Mouse (Mus musculus): ENCODE data around the gene Fastk.

Fastk gene

DNA sequence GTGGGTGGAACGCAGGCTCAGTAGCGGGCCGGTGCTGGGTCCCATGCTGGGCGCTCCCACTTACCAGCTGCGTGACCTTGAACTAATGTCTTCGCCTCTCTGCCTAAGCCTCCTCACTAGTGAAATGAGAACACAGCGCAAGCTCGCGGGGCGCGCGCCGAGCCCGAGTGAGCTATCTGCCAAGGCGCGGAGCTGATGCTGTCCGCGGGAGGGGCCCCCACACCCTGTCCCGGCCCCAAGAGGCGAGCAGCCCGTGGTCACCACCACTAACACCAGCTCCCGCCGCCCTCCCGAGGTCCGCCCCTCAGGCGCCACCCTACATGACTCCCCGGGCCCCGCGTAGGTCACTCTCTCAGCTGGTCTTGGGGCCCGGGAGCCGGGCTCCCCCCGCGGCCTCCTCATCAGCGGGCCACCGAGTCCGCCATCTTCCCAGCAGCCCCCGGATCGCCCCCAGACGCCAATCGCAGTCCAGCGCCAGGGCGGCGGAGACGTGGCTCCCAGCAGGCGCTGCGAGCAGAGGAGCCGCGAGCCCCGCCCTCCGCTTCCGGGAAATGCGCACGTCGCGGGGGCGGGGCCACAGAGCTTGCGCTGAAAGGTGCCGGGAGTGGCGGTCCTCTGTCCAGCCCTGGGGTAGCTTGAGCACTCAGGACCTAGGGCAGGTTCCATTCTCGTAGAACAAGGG, at the start of gene Fastk:
Gene Fastk (minus strand): TSS at position 542 of the 682 bp plus-strand sequence.
- peak; percentile 96 for DNase-seq

DNA sequence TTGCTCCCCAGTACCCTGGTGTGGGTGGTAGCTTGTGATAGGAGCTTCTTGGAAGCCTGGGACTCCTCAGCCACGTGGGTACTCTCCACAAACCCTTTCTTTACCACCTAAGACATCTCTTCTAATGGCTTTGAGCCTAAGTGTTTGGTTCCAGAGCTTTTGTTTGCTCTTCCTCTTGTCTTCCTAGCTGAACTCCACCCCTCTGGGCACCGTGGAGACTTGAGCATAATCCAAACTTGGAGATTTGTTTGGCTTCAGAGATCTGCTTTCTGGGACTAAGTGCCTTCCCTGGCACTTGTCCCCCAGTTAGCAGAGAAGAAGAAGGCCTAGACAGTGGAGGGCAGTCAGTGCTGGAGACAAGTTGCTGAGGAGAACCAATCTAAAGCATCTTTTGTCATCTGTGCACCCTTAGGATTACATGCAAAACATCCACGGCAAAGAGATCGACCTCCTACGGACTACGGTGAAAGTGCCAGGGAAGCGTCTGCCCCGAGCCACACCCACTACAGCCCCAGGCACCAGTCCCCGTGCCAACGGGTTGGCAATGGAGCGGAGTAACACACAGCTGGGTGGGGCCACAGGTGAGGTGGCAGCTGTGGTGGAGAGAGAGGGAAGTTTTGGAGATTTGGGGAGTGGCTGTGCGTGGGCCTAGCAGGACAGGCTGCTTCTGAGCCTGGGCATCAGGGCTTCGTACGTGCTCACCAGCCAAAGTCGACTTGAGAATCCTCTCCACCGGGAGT, 47.6 kb upstream of the Fastk start:
- DNase-seq = no peak

DNA sequence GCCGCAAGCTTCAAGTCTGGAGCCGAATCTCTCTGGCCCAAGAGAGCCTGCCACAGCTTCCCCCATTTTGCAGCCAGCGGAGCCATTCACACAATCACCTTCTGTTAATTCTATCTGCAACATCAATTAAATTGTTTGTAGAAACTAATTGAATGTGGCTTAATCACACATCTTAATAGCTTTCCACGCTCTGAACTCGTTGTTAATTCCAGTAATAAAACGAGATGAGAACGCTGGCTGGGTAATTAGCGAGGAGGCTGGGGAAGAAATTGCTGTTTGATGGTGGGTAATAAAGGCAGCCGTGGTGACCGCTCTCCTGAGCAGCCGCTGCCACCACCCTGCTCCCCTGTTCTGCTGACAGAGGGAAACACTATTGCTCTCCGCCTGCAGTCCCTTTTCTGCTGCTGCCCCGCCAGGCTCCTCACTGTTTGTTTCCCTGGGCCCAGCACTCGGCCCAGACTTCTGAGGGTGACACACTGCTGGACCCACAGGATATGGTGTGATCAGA, 45.4 kb upstream of the Fastk start:
- DNase-seq = no peak

DNA sequence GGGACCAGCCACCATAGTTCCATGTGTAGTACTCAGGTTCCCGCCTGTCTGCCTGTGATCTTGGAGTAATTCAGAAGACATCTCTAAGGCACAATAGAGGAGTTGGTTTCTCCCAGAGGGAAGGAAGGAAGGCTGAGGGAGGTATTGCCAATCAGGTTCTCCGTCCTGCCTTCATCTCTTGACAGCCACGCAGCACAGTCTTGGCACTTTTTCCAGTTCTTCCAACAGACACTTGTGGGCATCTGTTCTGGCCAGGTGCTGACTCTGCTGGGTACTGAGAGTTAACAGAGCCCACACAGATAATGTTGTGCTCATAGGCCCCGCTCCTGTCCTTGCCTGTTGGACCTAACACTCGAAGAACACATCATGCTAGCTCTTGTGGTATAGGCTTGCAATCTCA, 41.7 kb upstream of the Fastk start:
- no peak for DNase-seq

DNA sequence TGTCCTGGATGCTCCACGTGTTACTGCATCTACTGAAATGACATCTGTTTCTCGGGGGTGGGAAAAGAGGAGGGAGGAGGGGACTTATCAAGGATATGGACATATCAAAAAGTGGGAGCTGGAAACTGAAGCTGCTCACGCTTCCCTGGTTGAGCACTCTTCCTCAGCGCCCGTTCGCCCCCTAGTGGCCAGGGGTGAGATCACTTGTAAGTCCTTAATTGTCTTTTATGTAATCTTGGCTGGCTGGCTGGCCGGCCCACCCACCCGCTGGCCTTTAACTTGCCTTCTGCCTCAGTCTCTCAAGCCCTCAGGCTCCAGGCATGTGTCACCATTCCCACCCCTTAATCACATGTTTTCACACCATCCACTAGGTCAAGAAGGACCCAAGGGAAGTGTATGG, 41.0 kb upstream of the Fastk start:
- DNase-seq = peak; percentile 90

DNA sequence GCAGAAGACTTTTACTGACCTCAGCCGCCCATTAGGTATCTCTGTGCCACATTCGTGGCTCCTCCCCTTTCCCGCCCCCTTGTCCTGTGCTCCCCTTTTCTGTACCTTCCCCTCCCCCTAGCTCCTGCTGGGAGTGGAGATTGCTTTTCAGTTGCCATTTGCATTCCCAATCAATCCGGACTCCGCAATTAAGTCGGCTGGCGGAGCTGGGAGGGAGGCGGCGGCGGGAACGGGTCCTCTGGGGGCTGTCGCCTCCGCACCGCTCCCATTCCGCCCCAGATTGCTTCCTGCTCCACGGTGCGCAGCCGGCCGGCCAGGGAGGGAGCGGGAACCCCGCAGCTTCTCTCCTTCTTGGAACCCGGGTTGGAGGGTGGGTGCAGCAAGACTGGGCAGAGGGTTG, 39.9 kb upstream of the Fastk start:
- peak; percentile 56 for DNase-seq

DNA sequence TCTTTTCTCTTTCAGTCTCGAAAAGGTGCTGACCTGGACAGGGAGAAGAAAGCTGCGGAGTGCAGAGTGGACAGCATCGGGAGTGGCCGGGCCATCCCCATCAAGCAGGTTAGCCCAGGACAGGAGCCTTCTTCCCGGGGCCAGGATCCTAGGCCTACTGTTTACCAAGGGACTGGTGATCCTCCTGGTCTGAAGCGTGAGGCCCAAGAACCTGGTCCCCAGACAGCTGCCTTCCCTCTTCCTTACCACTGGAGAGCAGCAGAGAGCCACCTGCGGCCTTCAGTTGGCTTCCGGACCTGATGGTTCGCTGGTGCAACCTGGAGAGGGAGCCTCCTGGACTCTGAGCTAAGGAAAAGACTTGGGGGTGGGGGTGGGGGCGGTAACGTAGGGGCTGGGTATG, 38.2 kb upstream of the Fastk start:
- DNase-seq = peak; percentile 86

DNA sequence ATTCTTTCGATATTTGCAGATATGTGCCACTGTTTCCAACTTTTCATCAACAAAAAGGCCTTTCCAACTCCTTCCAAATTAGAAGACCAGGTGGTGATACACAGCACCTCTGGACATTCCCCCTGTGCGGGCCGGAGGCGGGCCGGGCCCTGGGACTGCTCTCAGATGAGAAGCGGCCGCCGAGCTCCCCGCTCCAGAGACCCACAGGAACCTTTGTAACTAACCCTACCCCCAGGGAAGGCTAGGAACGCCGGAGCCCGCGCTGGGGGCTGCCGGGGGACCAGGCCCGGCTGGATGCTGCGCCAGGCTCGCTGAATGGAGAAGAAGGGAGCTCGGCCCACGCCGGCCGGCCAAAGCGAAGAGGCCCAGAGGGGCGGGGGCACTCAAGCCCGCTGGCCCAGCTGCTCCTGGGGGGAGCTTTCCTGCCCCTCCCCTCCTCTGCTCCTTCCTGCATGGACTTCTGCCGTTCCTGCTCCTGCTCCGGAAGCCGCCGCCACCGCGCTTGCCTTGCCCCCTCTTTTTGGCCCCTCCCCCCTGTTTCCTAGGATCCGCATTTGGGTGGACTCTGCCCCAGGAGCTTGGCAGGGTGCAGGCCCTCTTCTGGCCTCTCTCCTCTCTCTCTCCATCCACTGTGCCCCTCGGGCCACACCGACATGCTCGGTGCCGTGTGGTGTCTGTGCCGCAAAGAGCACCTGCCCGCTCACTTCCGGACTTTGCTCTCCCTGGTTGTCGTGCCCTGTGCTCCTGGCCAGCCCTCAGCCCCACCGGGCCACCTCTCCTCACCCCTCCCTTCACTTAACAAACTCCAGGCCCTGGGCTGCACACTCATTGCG, 37.4 kb upstream of the Fastk start:
- DNase-seq = no peak

DNA sequence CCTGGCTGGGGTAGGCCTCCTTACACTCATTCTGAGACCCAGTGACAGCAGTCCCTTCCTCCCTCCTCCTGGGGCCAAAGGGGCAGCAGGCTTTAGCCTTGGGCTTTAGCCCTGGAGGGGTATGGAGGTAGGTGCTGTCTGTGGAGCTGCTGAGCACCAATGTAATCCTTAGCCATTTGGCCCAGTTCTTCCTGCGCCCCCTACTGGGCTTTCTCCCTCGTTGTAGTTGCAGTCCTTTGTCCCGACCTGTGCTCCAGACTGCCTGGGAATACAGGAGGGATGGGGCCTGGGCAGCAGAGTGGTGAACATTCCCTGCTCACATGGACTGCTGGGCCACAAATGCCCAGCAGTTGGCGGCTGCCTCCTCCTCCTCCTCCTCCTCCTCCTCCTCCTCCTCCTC, 36.6 kb upstream of the Fastk start:
- DNase-seq = peak; percentile 85

DNA sequence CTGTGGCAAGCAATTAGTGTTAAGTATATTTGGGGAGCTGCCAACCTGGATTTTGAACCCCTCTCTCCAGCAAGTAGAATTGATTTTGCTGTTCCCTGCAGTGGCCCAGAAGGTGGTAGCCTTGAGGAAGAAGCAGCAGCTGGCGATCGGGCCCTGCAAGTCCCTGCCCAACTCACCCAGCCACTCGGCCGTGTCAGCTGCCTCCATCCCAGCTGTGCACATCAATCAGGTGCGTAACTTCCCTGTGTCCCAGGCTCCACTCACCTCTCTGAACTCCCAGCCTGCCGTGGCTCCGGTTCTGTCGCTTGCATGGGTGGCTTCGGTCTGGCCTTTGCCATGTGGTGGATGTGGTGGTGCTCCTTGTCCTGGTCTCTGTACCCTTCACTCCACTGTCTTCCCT, 32.8 kb upstream of the Fastk start:
- DNase-seq = no peak

DNA sequence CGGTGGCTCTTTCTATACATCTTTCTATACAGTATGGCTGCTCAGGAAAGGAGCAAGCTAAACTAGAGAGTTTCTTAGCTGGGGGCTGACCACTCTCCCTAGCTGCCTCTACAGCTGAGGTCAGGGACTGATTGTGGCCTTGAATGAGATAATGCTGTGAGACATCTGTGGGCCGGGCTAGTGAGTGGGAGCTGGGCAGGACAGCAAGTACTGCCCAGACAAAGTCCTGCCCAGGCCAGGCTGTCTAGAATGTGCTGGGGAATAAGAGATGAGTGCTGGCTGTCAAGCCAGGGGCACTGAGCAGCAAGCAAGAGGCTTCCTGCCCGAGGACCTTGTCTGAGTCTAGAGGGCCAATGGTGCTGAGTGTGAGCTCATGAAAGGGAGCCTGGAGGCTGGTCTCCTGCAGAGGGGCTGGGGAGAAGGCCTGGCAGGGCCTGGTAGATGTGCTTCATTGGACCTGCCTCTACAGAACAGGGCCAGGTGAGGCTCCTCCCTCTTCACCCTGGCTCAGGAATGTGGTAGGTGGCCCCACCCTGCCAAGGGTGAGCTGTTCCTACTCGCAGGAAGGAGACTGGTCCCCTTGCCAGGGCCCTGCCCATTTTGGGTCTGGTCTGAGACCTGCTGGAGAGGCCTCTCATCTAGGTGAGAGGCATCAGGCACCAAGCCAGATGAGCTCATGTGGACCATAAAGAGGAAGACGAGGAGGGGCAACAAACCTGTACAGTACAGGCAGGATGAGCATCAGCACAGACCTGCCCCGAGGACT, 30.6 kb upstream of the Fastk start:
- DNase-seq = no peak

DNA sequence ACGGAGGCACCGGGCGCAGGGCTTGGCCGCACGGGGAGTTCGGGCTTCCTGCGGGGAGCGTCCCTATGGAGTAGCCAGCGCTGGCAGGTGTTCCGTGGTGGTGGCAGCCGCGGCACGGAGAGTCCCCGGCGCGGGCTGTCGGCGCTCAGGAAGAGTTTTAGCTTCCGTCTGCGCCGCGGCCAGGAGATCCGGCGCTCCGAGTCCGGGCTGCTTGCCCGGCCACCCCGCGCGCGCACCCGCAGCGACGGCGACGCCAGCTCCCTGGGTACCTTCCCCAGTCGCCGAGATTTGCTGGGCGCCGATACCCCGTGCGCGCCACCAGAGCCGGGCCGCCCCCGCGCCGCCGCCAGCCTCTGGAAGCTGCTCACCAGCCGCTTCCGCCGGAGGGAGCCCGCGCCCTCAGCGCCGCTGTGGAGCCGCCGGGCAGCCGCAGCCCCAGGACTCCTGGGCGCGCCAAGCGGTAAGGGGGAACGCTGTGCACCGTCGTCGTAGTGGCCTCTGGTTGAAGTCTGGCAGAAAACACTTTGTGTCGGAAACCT, 29.7 kb upstream of the Fastk start:
- peak; percentile 52 for DNase-seq

DNA sequence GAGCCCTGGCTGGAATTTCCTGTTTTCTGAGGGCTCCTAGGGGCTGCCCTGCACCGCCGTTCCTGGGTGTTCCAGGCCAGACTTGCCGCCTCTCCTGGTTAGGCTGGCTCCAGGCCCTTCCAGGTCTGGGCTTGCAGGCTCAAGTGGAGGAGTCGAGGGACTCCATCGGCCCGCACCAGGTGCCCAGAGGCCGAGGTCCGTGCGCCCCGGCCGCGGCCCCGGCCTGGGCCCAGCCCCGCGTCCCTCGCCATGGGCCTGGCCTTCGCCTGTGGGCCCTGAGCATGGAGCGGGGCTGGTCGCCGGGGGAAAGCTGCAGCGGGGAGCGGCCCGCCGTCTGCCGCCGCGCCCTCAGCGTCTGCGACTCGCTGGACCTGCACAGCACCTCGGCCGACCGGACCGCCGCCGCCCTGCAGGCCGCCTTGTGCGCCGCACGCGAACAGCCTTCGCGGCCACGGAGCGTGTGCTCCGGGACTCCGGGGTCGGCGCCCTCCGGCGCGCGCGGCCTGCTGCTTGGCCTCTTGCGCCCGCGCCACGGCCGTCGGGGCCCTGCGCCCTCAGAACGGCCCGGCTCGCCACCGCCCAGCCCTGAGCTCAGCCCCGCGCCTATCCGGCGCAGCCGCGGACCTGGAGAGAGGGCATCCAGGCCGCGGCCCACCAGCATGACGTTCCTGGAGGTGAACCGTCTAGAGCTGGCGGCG, 29.1 kb upstream of the Fastk start:
- peak; percentile 40 for DNase-seq

DNA sequence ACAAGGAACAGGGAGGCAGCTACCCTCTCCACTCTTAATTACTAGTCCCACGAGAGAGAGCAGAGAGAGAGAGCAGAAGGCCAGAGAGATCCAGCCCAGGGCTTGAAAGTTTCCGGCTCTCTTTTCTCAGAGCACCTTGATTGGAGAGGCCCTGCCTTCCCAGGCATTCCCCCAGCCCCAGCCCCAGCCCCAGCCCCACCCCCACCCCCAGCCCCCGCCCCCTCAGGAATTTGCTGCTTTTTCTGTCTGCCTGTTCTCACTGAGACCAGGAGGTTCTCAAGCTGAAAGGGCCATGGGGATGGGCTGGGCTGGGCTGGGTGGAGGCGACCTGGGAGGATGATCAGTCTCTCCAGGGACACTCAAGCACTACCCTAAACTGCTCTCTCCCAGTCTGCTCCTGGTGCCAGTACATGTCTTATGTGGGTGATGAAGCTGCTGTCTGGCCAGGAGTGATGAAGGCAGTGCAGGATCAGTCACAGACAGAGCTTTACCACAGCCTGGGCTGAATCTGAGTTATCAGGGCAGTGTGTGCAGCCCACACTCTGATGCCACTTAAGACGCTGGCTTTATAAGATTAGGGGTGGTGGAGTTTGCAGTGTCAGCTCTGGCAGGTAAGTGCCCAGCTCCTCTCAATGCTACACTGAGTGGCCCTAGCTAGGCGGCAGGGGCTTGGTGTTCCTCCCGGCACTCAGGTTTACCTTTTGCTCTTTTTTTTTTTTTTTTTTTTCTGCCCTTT, 28.0 kb upstream of the Fastk start:
- DNase-seq = no peak

DNA sequence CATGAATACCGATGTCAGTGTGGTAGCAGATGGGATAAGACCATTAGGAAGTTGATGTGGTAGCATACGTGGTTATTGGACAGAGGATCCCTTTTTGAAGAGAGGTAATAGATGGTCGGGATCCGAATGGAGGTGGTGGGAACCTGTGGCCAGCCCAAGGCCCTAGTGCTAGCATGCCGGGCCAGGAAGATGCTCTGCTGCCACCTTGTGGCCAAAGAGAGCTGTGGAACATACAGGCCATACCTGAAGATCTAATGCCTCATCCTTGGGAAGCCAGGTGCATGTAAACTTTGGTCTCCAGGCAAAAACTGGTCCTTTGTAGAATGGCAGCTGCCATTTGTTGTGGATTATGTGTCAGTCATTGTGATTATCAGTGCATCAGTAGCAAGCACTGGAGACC, 25.5 kb upstream of the Fastk start:
- peak; percentile 85 for DNase-seq

DNA sequence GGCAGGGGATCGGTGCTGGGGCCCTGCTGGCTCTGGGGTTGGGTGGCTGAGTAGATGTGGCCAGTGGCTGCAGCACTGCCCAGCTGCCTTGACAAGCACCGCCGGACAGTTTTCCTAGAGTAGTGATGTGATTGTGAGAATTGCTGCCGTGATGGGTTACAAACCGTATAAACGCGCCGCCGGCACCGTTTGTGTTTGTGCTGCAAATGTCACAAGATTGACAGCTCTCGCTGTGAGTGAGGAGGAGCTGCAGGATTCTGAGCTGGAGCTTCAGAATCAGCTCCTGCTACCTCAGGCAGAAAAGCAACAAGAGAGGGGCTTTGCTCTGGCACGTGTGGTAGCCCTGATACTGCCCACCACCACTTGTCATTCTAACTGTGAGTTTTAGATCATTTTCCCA, 21.7 kb upstream of the Fastk start:
- peak; percentile 57 for DNase-seq

DNA sequence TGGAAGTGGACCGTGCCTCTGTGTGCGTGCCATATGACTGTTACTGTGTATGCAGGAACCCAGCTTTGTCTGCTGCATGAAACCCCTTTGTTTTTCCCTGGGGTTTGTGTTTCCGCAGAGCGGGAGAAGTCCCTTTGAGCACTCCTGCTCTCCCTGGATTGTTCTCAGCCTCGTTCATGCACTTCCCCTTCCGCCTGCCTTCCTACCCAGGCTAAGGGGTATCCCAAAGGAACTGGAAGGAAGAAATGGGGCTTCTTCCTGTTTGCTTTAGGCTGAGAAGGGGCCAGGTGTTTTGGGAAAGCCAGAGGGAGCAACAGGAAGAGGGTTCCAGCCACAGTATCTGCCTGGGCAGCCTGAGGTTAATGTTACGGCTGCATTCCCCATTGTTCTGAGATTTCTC, 10.5 kb upstream of the Fastk start:
- DNase-seq = no peak

DNA sequence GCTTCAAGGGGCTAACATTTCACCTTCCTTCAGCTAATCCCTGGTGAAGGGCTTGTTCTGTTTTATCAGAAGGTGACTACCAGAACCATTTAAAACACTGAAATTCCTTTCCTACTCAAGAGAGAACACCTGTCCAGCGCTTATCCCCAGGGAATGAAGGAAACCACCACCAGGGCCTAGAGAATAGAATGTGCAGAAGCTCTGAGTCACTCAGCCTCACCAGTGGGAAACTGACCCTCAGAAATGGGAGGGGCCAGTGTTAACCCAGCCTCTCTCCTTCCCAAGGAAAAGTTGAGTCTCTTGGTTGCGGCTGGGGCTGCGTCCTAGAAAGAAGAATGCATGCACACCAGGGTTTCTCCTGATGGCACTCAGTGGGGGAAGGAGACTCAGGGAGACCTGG, 10.0 kb upstream of the Fastk start:
- no peak for DNase-seq

DNA sequence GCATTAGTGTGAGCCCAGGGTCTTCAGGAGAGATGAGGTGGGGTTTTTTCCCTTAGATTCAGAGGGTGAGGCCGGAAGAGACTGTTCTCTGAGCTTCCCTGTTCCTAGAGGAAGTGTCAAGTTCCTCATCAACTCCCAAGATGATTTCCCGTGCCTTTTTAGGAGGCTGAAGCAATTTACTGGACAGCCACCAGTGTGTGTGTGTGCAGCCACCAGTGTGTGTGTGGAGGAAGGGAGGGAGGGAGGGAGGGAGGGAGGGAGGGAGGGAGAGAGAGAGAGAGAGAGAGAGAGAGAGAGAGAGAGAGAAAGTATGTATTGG, 8.9 kb upstream of the Fastk start:
- no peak for DNase-seq

DNA sequence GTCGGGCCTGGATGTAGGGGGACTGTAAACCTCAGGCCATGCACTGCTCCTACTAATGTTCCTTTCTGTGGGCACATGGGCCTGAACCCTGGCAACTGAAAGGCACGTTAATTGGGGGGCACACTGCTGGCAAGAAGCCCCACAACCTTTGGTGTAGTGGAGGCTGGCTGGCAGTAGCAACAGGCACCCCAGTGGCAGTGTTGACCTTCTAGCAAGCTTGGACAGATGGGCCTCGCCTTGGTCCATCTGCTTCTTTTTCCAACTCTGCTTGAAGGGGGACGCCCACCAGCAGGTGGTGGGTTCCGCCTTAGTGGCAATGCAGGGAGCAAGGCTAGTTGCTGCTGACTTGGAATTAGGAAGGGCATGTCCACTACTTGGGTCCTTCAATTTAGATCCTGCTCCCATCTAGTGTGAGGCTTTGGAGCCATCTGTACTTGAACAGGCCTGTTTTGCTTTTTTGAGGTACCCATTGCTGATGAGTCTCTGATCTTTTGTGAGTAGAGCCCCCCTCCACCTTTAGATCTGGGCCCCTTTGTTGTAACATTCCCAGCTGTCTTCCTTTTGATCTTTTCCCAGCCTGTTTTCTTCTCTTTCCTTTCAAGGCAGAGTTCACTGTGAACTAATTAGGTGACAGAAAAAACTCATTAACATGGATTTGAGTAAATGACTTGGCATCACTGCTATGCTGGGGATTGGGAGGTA, 8.3 kb upstream of the Fastk start:
- DNase-seq = peak; percentile 84

All from retina, postnatal 1 day (tissue).